Mouse (Mus musculus) E14TG2a.4 (cell line): Measurements from ENCODE around the gene A630010A05Rik.
"Not testable (repeated sequence)": the region's sequence is repeated elsewhere in the genome, so short reads cannot be mapped to it uniquely, and the experiment has no call there.

ENCODE experiments used
- H3K27me3 ChIP-seq: 2 replicates; pipeline ENCODE4 v1.6.1; 2014; ENCODE audit warnings: low read length, control low read depth; ENCODE audit not compliant: insufficient read depth
- H3K36me3 ChIP-seq: 2 replicates; pipeline ENCODE4 v1.6.1; 2014; ENCODE audit warnings: low read length, control low read depth; ENCODE audit not compliant: insufficient read depth
- H3K4me1 ChIP-seq: replicated peaks from 2 replicates; pipeline ENCODE4 v1.6.1; 2014; ENCODE audit warnings: low read depth, low read length, control low read depth
- H3K4me3 ChIP-seq: replicated peaks from 2 replicates; pipeline ENCODE4 v1.5.1; 2014; ENCODE audit warnings: mild to moderate bottlenecking, low read length
- H3K9me3 ChIP-seq: 2 replicates; pipeline ENCODE4 v1.6.1; 2014; ENCODE audit warnings: low read length, control low read depth
- CTCF ChIP-seq: conservative IDR thresholded peaks from 2 replicates; pipeline ENCODE4 v1.5.1; 2014; ENCODE audit warnings: low read length
- NANOG ChIP-seq: IDR thresholded peaks from 2 replicates; pipeline ENCODE4 v1.6.1; 2014; ENCODE audit warnings: borderline replicate concordance, low read length, mixed read lengths
- POU5F1 ChIP-seq: IDR thresholded peaks from 2 replicates; pipeline ENCODE4 v1.6.1; 2014; ENCODE audit warnings: low read length, borderline replicate concordance

A630010A05Rik gene

GRCm38 (mm10) chr16:14562017-14562416 lies at the start of gene A630010A05Rik:
Gene A630010A05Rik, plus strand, starts transcription at chr16:14562317.
- Histone ChIP-seq H3K4me3 (no peak within 1 kb of the TSS), H3K36me3 (no peaks in the 10 kb centered on the region), H3K27me3 (no peaks in the 10 kb centered on the region), H3K9me3 (peaks cover 11% of the 10 kb centered on the region), H3K4me1 (peaks cover 27% of the 10 kb centered on the region)
- no peak for TF ChIP-seq NANOG
- no peak for TF ChIP-seq CTCF
- no peak for TF ChIP-seq POU5F1

DNA sequence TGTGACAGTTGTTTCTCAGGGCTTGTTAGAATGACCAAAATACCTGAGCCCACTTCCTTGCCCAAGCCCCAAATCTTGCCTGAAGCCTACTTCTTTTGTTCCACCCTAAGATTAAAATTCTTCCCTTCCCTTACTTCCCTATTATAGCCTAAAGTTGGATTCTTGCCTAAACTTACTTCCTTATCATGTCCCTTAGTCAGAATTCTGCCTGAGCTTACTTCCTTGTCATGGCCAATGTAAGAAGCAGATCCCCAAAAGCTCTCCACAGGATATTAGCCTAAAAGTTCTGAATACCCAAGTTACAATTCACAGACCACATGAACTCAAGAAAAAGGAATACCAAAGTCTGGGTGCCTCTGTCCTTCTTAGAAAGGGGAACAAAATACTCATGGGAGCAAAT lies 26.4 kb upstream of the A630010A05Rik start:
- no peak for TF ChIP-seq POU5F1
- TF ChIP-seq NANOG, result no peak
- no peak for TF ChIP-seq CTCF
- H3K9me3 ChIP-seq, result no peaks in the 10 kb centered on the region
- no peak overlapping the region for H3K4me3 ChIP-seq
- H3K27me3 ChIP-seq, result no peaks in the 10 kb centered on the region
- no peaks in the 10 kb centered on the region for H3K4me1 ChIP-seq
- no peaks in the 10 kb centered on the region for H3K36me3 ChIP-seq

- not testable (repeated sequence) for H3K36me3 ChIP-seq, H3K27me3 ChIP-seq, H3K4me3 ChIP-seq
- peak; percentile 84 for TF ChIP-seq NANOG
- Histone ChIP-seq H3K9me3 (peaks cover 14% of the 10 kb centered on the region), H3K4me1 (peaks cover 41% of the 10 kb centered on the region)
Observed at GRCm38 (mm10) chr16:14557191-14557590, 4.9 kb upstream of the A630010A05Rik start.
